Mouse (Mus musculus): Measurements from ENCODE around the gene Btn1a1.

GRCm38 (mm10) chr13:23464841-23465366, 797 bp downstream of the Btn1a1 start:
- TF ChIP-seq CTCF (IDR thresholded peaks at IDR 0.05; ENCODE audit: low read depth) (no peak), EP300 (IDR thresholded peaks at IDR 0.05; ENCODE audit: low read depth) (no peak)
